Mouse (Mus musculus): ENCODE measurements around the gene Pdzrn4.

DNA sequence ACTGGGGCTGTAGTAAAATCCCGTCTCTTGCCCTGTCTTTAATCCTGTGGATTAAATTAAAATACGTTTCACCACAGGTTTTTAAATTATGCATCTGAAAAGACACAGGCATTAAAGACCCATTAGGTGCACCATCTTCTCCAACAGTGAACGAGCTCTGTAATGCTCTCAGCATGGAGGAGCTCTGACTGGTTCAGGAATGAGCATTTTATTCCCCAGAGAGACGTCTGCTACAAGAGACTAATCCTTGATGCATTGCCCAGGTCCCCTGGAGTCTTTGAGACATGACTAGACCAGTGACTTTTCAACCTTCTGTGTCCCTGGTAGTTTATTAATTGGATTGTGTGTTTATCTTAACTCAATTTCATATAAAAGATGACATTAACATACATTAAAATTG lies 38.6 kb downstream of the Pdzrn4 start:
- no peak for TF ChIP-seq ZC3H11A (IDR thresholded peaks at IDR 0.05; ENCODE audit: low read depth, low read length)
- no peak for TF ChIP-seq NRF1 (IDR thresholded peaks at IDR 0.05; ENCODE audit: insufficient read depth, low read depth, low read length, poor library complexity, severe bottlenecking)
- TF ChIP-seq CTCF (IDR thresholded peaks at IDR 0.05 in 2 of 3, conservative IDR thresholded peaks at IDR 0.05 in 1 of 3; ENCODE audit: control insufficient read depth in 1 of 3, insufficient read depth in 1 of 3, low read depth in 2 of 3, low read length in 3 of 3, poor library complexity in 1 of 3, severe bottlenecking in 1 of 3): no peak
- no peak for TF ChIP-seq ZKSCAN1 (IDR thresholded peaks at IDR 0.05; ENCODE audit: low read depth, low read length)
- TF ChIP-seq ETS1 (IDR thresholded peaks at IDR 0.05; ENCODE audit: low read depth, low read length): no peak
- no peak for TF ChIP-seq EP300 (IDR thresholded peaks at IDR 0.05; ENCODE audit: low read depth in 1 of 2, low read length in 2 of 2)
- no peak for TF ChIP-seq POLR2AphosphoS2 (IDR thresholded peaks at IDR 0.05; ENCODE audit: low read length)
- TF ChIP-seq TAL1 (IDR thresholded peaks at IDR 0.05; ENCODE audit: low read length): no peak
- no peak for TF ChIP-seq E2F4 (IDR thresholded peaks at IDR 0.05; ENCODE audit: borderline replicate concordance, low read depth, low read length)
- TF ChIP-seq CHD2 (IDR thresholded peaks at IDR 0.05; ENCODE audit: low read length): no peak
- TF ChIP-seq POLR2A (IDR thresholded peaks at IDR 0.05; ENCODE audit: control insufficient read depth in 1 of 2, insufficient read depth in 1 of 2, low read depth in 1 of 2, low read length in 2 of 2, poor library complexity in 1 of 2): no peak
- TF ChIP-seq MEF2A (IDR thresholded peaks at IDR 0.05; ENCODE audit: extremely low read depth, insufficient replicate concordance, low read depth, low read length, poor library complexity, severe bottlenecking): no peak

Measured in MEL (cell line).